Comparison of ENCODE assay signal across 17 mouse cellular contexts in genomic region chr10:123116861-123117260, GRCm38 (mm10).
"Had no signal": no experiment of that assay in that cellular context is flagged by ENCODE, and none has a peak within 500 bp of the region (broad histone marks: within the 10 kb centered on the region; RNA-seq: fewer than 3 reads in every experiment).

No protein-coding gene starts in this region.

- H3K27me3 ChIP-seq: kidney, embryonic 15.5 days; liver, embryonic 13.5 days; midbrain, embryonic 12.5 days; neural tube, embryonic 13.5 days had no signal

- H3K9ac ChIP-seq: kidney, embryonic 15.5 days; liver, embryonic 13.5 days; midbrain, embryonic 12.5 days; neural tube, embryonic 13.5 days had no signal

- H3K4me3 ChIP-seq: kidney, embryonic 15.5 days; layer of hippocampus, adult 2 months; liver, embryonic 13.5 days; midbrain, embryonic 12.5 days; myocyte; neural tube, embryonic 13.5 days had no signal

- ATAC-seq: midbrain, embryonic 16.5 days had no signal

- H3K4me1 ChIP-seq: kidney, embryonic 15.5 days; liver, embryonic 13.5 days; midbrain, embryonic 12.5 days; neural tube, embryonic 13.5 days had no signal

- H3K9me3 ChIP-seq: kidney, embryonic 15.5 days; liver, embryonic 13.5 days; midbrain, embryonic 12.5 days; neural tube, embryonic 13.5 days had no signal

- DNase-seq: kidney, adult 8-10 months; kidney, postnatal 10 days; layer of hippocampus, adult 9-11 months; liver, embryonic 13.5 days; lung, adult 2 months; lung, postnatal 14 days; lung, postnatal 4 days; retina, postnatal 1 day; right cerebral cortex, postnatal 25 days; thymus, adult 18-20 months; thymus, postnatal 36 days had no signal

- H3K27ac ChIP-seq: kidney, embryonic 15.5 days; layer of hippocampus, adult 2 months; liver, embryonic 13.5 days; midbrain, embryonic 12.5 days; neural tube, embryonic 13.5 days had no signal

- H3K4me2 ChIP-seq: kidney, embryonic 15.5 days; liver, embryonic 13.5 days; midbrain, embryonic 12.5 days; neural tube, embryonic 13.5 days had no signal
